Mouse (Mus musculus) G1E (cell line): Measurements from ENCODE around the gene Efemp1.

Experiments used
- CTCF ChIP-seq: IDR thresholded peaks from 2 replicates; pipeline ENCODE4 v1.5.1; 2012; ENCODE audit warnings: low read depth, low read length, inconsistent platforms, mixed read lengths
- GATA1 ChIP-seq: IDR thresholded peaks from 2 replicates; pipeline ENCODE4 v1.6.1; 2012; ENCODE audit warnings: borderline replicate concordance, low read length, inconsistent platforms, mixed read lengths
- POLR2AphosphoS5 ChIP-seq: IDR thresholded peaks from 2 replicates; pipeline ENCODE4 v1.6.1; 2012; ENCODE audit warnings: low read depth, low read length, inconsistent platforms; ENCODE audit not compliant: insufficient replicate concordance
- TAL1 ChIP-seq: conservative IDR thresholded peaks from 2 replicates; pipeline ENCODE4 v1.6.1; 2012; ENCODE audit warnings: low read depth, low read length, inconsistent platforms, mixed read lengths

DNA sequence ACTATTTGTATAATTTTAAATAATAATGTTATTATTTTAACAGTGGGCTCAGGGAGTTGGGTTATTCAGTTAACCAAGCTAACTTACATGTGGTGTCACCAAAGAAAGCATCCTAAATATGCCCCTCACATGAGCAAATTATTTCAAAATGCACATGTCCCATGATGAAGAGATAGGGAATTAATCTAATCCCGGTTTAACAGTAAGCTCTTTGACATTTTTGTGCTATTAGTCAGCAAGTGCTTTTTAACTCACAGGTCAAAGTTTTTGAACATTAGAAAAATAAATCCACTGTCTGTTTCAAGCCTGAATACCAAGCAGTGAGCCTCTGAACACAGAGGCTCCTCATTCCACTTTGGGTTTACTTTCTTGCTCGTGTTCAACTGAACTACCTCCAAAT, 26.1 kb upstream of the Efemp1 start:
- TF ChIP-seq TAL1: no peak
- no peak for TF ChIP-seq CTCF
- no peak for TF ChIP-seq POLR2AphosphoS5
- no peak for TF ChIP-seq GATA1
